Comparison of ENCODE assay signal across 11 mouse cellular contexts in genomic region chr11:35955572-35955971, GRCm38 (mm10). TPM values are rescaled to one million over a fixed set of nuclear protein-coding genes. Genes with fewer than 3 reads are reported as not detected.
DNase-seq lines count a peak whose midpoint lies in the region; ATAC-seq and TF ChIP-seq lines count a peak whose summit lies in the region.
"Had no signal": no experiment of that assay in that cellular context is flagged by ENCODE, and none has a peak within 500 bp of the region (broad histone marks: within the 10 kb centered on the region; RNA-seq: fewer than 3 reads in every experiment).

No protein-coding gene starts in this region.

- no peak overlapping the region for H3K9ac ChIP-seq in heart, embryonic 13.5 days
- no peak overlapping the region for H3K9ac ChIP-seq in limb, embryonic 11.5 days (ENCODE audit: low read length)
- no peak overlapping the region for H3K9ac ChIP-seq in forebrain, embryonic 15.5 days (replicated peaks)
- no peak overlapping the region for H3K9ac ChIP-seq in midbrain, postnatal 0 days (replicated peaks; ENCODE audit: low read length, poor library complexity, severe bottlenecking)

- no peaks in the 10 kb centered on the region for H3K27me3 ChIP-seq in heart, embryonic 13.5 days (replicated peaks)
- H3K27me3 ChIP-seq in limb, embryonic 11.5 days (ENCODE audit: control insufficient read depth, insufficient read depth, low read length), result no peaks in the 10 kb centered on the region
- no peaks in the 10 kb centered on the region for H3K27me3 ChIP-seq in forebrain, embryonic 15.5 days
- H3K27me3 ChIP-seq in midbrain, postnatal 0 days (ENCODE audit: insufficient read depth, low read length), result no peaks in the 10 kb centered on the region

- peaks cover 6% of the 10 kb centered on the region; the same call in 1 of the 2 replicates for H3K4me1 ChIP-seq in heart, embryonic 13.5 days
- no peaks in the 10 kb centered on the region for H3K4me1 ChIP-seq in limb, embryonic 11.5 days (ENCODE audit: control insufficient read depth, insufficient read depth, low read length)
- 0 out of 2 replicates have a peak, but pooled peaks cover 4% of the 10 kb centered on the region for H3K4me1 ChIP-seq in forebrain, embryonic 15.5 days
- no peaks in the 10 kb centered on the region for H3K4me1 ChIP-seq in midbrain, postnatal 0 days (ENCODE audit: insufficient read depth, low read length)

- no peak overlapping the region for H3K4me3 ChIP-seq in heart, embryonic 13.5 days
- H3K4me3 ChIP-seq in limb, embryonic 11.5 days (ENCODE audit: low read depth, low read length), result no peak overlapping the region
- no peak overlapping the region for H3K4me3 ChIP-seq in forebrain, embryonic 15.5 days
- H3K4me3 ChIP-seq in midbrain, postnatal 0 days (ENCODE audit: low read depth, low read length), result no peak overlapping the region
- H3K4me3 ChIP-seq: gastrocnemius, adult 2 months; myocyte had no signal

- no peak for ATAC-seq in heart, embryonic 13.5 days (ENCODE audit: extremely low read depth, insufficient number of reproducible peaks, low FRiP score, low TSS enrichment)
- ATAC-seq in limb, embryonic 11.5 days (ENCODE audit: insufficient number of reproducible peaks, low FRiP score, low TSS enrichment, low read depth), result no peak
- ATAC-seq in forebrain, embryonic 15.5 days (replicated peaks), result no peak
- ATAC-seq in midbrain, postnatal 0 days (ENCODE audit: low FRiP score), result no peak

- H3K36me3 ChIP-seq in heart, embryonic 13.5 days, result no peaks in the 10 kb centered on the region
- H3K36me3 ChIP-seq in limb, embryonic 11.5 days (ENCODE audit: control insufficient read depth, insufficient read depth, low read length), result no peaks in the 10 kb centered on the region; the same call in 1 of the 2 replicates
- no peaks in the 10 kb centered on the region for H3K36me3 ChIP-seq in forebrain, embryonic 15.5 days
- no peaks in the 10 kb centered on the region for H3K36me3 ChIP-seq in midbrain, postnatal 0 days (ENCODE audit: insufficient read depth, low read length)

- WGBS in heart, embryonic 13.5 days, result 30% methylated on average over 3 of the region's 3 CpGs
- 59% methylated on average over 3 of the region's 3 CpGs for WGBS in limb, embryonic 11.5 days
- 82% methylated on average over 3 of the region's 3 CpGs for WGBS in forebrain, embryonic 15.5 days
- WGBS in midbrain, postnatal 0 days, result 86% methylated on average over 3 of the region's 3 CpGs

- no peak overlapping the region for H3K27ac ChIP-seq in heart, embryonic 13.5 days (replicated peaks)
- H3K27ac ChIP-seq in limb, embryonic 11.5 days (replicated peaks; ENCODE audit: low read depth, low read length), result no peak overlapping the region
- H3K27ac ChIP-seq in forebrain, embryonic 15.5 days (replicated peaks), result no peak overlapping the region
- H3K27ac ChIP-seq in midbrain, postnatal 0 days (ENCODE audit: low read depth, low read length), result no peak overlapping the region
- H3K27ac ChIP-seq: gastrocnemius, adult 2 months had no signal

- no peak for DNase-seq in heart, postnatal 25 days (ENCODE audit: low spot score)
- peak; percentile 44 for DNase-seq in ES-CJ7 (ENCODE audit: low read depth, low spot score)
- peak; percentile 77 for DNase-seq in kidney, adult 18-20 months
- DNase-seq in limb, embryonic 11.5 days (ENCODE audit: low spot score), result peak; percentile 29
- DNase-seq in thymus, adult 18-20 months, result no peak
- DNase-seq in midbrain, postnatal 0 days (ENCODE audit: low spot score), result no peak
- DNase-seq: cerebellum, adult 8-10 months; gastrocnemius, adult 2 months had no signal

- H3K4me2 ChIP-seq in heart, embryonic 13.5 days, result peak overlapping the region; percentile 2; the same call in 1 of the 2 replicates
- no peak overlapping the region for H3K4me2 ChIP-seq in limb, embryonic 11.5 days (ENCODE audit: low read depth, severe bottlenecking)
- H3K4me2 ChIP-seq in forebrain, embryonic 15.5 days (replicated peaks), result no peak overlapping the region
- H3K4me2 ChIP-seq in midbrain, postnatal 0 days (ENCODE audit: low read depth, low read length, poor library complexity, severe bottlenecking), result no peak overlapping the region

- intact Hi-C loops in heart, postnatal 25 days (cut with DNase I), result no loop called here

- no peaks in the 10 kb centered on the region for H3K9me3 ChIP-seq in heart, embryonic 13.5 days
- no peaks in the 10 kb centered on the region for H3K9me3 ChIP-seq in limb, embryonic 11.5 days (ENCODE audit: control insufficient read depth, low read length)
- H3K9me3 ChIP-seq in forebrain, embryonic 15.5 days, result no peaks in the 10 kb centered on the region
- no peaks in the 10 kb centered on the region for H3K9me3 ChIP-seq in midbrain, postnatal 0 days (ENCODE audit: low read length)

- no peak for TF ChIP-seq CTCF in midbrain, postnatal 0 days (IDR thresholded peaks at IDR 0.05)

RNA-seq across cellular contexts. Expression of gene Wwc1, which starts 24.8 kb away (rescaled TPM):
- 1.0 and 1.1 TPM in 2 replicates for polyA plus RNA-seq in heart, embryonic 13.5 days (2015; fragmentation: Nextera tagmentation; extraction: Ambion mirVana)
- 1 to 10 TPM; 1.3 to 1.5 TPM for total RNA-seq in heart, postnatal 25 days (2021)
- polyA plus RNA-seq in limb, embryonic 11.5 days (2014; fragmentation: Nextera tagmentation; extraction: Ambion mirVana), result 2.1 and 2.6 TPM in 2 replicates
- polyA plus RNA-seq in forebrain, embryonic 15.5 days (2015; fragmentation: Nextera tagmentation; extraction: Ambion mirVana), result 15.6 and 22.2 TPM in 2 replicates
- 11.9 and 15.4 TPM in 2 replicates for total RNA-seq in midbrain, postnatal 0 days (2014; rRNA removed)
- 8.0 and 9.2 TPM in 2 replicates for polyA plus RNA-seq in midbrain, postnatal 0 days (2015; fragmentation: Nextera tagmentation; extraction: Ambion mirVana)
- total RNA-seq: gastrocnemius, adult 2 months had no signal

Comparison
In these comparisons a context has a peak if more than half of its experiments do, and no peak if none do; other contexts are left out.
1. DNase-seq: peak in ES-CJ7 (single experiment), kidney, adult 18-20 months (single experiment) and limb, embryonic 11.5 days (single experiment); none in heart, postnatal 25 days (single experiment), thymus, adult 18-20 months (0 of 2) and midbrain, postnatal 0 days (single experiment).